Mouse (Mus musculus) naive thymus-derived CD4-positive, alpha-beta T cell, adult 5 months (primary cell): ENCODE measurements around the gene Efs. TPM values are rescaled to one million over a fixed set of nuclear protein-coding genes. Genes with fewer than 3 reads are reported as not detected.

ENCODE experiments used
- polyA plus RNA-seq: library from polyadenylated mRNA; unstranded; fragments of 100-300 nt; shearing (Covaris generic); gene quantifications from one replicate; pipeline ENCODE4 v1.2.1, GENCODE M21; 2017

The Efs gene
- polyA plus RNA-seq: not detected

GRCm38 (mm10) chr14:54925349-54926342 lies at the start of gene Efs:
Efs (minus strand) TSS chr14:54926126.

GRCm38 (mm10) chr14:54966320-54966977 lies 40.5 kb upstream of the Efs start, which contains the start of gene Myh6:
Myh6 (minus strand) TSS chr14:54966927.

DNA sequence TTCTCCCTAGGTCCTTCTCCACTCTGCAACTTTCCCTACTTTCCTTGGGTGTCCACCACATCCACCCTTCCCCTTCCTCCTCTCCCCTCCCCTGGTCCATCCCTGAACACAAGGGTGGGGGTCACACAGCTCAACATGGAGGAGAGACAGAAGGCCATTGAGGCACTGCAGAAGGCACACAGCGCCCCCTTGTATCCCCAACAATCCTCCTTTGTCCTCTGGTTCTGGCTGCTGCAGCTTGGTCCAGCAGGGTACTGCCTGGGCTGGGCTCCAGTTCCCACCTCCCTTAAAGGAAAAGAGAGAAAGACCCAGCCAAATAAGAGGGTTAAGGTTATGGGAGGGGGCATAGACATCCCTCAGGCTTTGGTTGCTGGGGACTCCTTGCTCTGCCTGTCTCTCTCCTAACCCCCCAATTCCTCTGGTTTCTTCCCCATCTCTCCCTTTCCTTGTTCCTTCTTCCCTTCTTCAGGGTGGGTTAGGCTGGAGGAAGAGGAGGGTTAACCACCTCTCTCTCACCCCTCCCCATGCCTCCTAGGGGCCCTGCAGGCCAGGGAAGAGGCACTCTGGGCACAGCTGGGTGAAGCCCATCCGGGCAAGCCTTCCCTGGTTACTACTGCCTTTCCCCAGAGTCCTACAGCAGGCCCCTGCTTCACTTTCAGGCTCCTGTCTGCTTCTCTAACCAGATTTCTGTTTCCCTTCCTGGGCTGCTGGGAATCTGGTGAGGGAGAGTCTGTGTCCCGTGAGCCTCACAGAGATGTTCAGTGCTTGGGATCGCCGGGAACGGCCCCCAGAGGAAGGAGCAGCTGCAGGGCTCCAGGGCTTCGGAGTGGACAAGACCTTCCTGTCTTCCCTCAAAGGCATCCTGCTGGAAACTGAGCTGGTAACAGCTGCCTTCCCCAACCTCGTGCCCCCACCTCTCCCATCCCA lies 10.2 kb upstream of the Efs start, which contains the start of gene Cmtm5:
Cmtm5 (plus strand) TSS at position 358 of the 927 bp plus-strand sequence.

GRCm38 (mm10) chr14:54932645-54933150 lies 6.8 kb upstream of the Efs start, which contains the start of gene Il25:
Il25 (plus strand) TSS chr14:54932695.

DNA sequence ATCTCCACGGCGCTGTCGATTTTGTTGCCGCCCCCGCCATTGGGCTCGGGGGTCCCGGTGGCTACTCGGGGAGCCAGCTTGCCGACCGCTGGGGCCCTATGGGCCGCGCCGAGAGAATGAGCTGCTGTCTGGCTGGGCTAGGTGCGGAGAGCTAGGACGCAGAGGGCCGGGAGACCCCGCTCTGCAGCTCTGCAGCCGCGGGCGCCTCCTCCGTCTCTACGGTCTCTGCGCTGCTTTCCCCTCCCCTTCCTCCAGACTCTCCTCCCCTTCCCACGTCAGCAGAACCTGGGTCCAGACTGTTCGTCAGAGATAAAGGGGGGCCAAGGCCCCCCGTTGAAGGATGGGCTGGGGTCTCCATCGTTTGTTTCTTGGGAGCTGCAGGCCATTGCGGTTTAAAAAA lies 13.0 kb downstream of the Efs start, which contains the start of gene Slc22a17:
Slc22a17 (minus strand) TSS at position 247 of the 400 bp plus-strand sequence.

DNA sequence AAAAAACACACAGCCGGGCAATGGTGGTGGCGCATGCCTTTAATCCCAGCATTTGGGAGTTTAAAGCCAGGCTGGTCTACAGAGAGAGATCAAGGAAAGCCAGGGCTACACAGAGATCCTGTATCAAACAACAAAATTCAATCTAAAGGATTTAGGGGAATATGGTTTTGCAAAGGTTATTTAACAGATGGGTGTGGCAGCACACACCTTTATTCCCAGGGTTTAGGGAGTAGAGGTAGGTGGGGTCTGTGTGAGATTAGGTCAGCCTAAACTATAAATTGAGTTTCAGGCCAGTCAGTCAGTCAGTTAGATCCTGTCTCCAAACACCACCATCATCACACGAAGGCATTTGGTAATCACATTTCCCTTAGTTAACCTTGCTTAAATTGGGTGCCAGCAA lies 33.7 kb downstream of the Efs start, which contains the start of gene Pabpn1:
Pabpn1 (plus strand) TSS at position 301 of the 400 bp plus-strand sequence.

GRCm38 (mm10) chr14:54883154-54884021 lies 42.5 kb downstream of the Efs start, which contains the start of the genes Bcl2l2 and Gm20521:
Bcl2l2 (plus strand) TSS chr14:54883377.
Gm20521 (plus strand) TSS chr14:54883441.

GRCm38 (mm10) chr14:54877048-54877715 lies 48.7 kb downstream of the Efs start, which contains the start of gene Ppp1r3e:
Ppp1r3e (minus strand) TSS chr14:54877550.

GRCm38 (mm10) chr14:54870861-54871260 lies 55.1 kb downstream of the Efs start, which contains the start of gene Homez:
Homez (minus strand) TSS chr14:54870961.

Other genes starting within 250 kb of the Efs start
- gene 1700123O20Rik, start 239.9 kb downstream of the Efs start, polyA plus RNA-seq: 72.4 TPM
- gene Acin1, start 239.2 kb downstream of the Efs start, polyA plus RNA-seq: 153 TPM
- not detected for gene Gm29776, start 227.3 kb downstream of the Efs start, polyA plus RNA-seq
- gene Cebpe, start 214.0 kb downstream of the Efs start, polyA plus RNA-seq: not detected
- not detected for gene Slc7a8, start 144.2 kb downstream of the Efs start, polyA plus RNA-seq
- not detected for gene Rnf212b, start 112.0 kb downstream of the Efs start, polyA plus RNA-seq
- 3.7 TPM for gene Homez, start 55.2 kb downstream of the Efs start, polyA plus RNA-seq
- 2.7 TPM for gene Ppp1r3e, start 48.6 kb downstream of the Efs start, polyA plus RNA-seq
- 0.25 TPM for gene Bcl2l2, start 42.7 kb downstream of the Efs start, polyA plus RNA-seq
- gene Gm20521, start 42.7 kb downstream of the Efs start, polyA plus RNA-seq: not detected
- 229 TPM for gene Pabpn1, start 33.6 kb downstream of the Efs start, polyA plus RNA-seq
- gene Slc22a17, start 13.0 kb downstream of the Efs start, polyA plus RNA-seq: 2.7 TPM
- gene Il25, start 6.6 kb upstream of the Efs start, polyA plus RNA-seq: not detected
- gene Cmtm5, start 10.1 kb upstream of the Efs start, polyA plus RNA-seq: not detected
- not detected for gene Myh6, start 40.8 kb upstream of the Efs start, polyA plus RNA-seq
- not detected for gene Gm17428, start 50.8 kb upstream of the Efs start, polyA plus RNA-seq
- gene Myh7, start 68.5 kb upstream of the Efs start, polyA plus RNA-seq: not detected
- 144 TPM for gene Ngdn, start 89.3 kb upstream of the Efs start, polyA plus RNA-seq
- 4.0 TPM for gene Zfhx2, start 166.2 kb upstream of the Efs start, polyA plus RNA-seq
- 3.3 TPM for gene Thtpa, start 168.7 kb upstream of the Efs start, polyA plus RNA-seq
- 137 TPM for gene Ap1g2, start 180.5 kb upstream of the Efs start, polyA plus RNA-seq
- gene Jph4, start 190.8 kb upstream of the Efs start, polyA plus RNA-seq: not detected